Mouse (Mus musculus): Measurements from ENCODE around the gene Mitd1. TPM values are rescaled to one million over a fixed set of nuclear protein-coding genes. Genes with fewer than 3 reads are reported as not detected.
A peak's percentile ranks its signal among the peaks of the same experiment; 100 is the strongest.

Gene Mitd1
- polyA plus RNA-seq, 1 experiment: 16.9 TPM

DNA sequence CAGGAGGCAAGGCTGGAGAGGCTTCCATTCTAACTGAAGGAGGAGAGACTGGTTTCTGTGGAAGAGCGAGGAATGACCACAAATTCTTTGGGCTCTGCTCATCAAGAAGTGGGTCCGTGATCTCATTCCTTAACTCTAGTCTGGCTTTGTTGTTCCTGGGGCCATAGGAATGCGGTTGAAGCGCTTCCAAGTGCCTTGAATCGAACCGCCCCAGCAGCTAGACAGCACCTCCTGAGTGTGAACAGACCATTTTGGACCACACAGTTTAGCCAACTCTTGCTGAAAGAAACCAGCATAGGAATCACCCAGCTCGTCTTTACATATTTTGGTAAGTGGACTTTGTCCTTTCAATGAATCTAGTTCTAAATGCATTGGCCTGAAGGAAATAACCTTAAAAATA lies 18.5 kb downstream of the Mitd1 start, which contains the start of gene Lipt1:
Gene Lipt1, plus strand, starts transcription at position 35 of the 400 bp plus-strand sequence.
- Histone ChIP-seq H3K27ac (ENCODE audit: insufficient read depth, low read length) (peak within 1 kb of the TSS; percentile 47), H3K4me1 (ENCODE audit: control insufficient read depth, insufficient read depth, low read length) (peaks cover 1% of the 10 kb centered on the region; the same call in 1 of the 2 replicates), H3K4me3 (ENCODE audit: insufficient read depth, low read length) (peak within 1 kb of the TSS; percentile 31)
- no peak for TF ChIP-seq POLR2A (IDR thresholded peaks at IDR 0.05; ENCODE audit: extremely low read depth, insufficient read depth, low read length)
- no peak for TF ChIP-seq CTCF (IDR thresholded peaks at IDR 0.05; ENCODE audit: extremely low read depth, insufficient read depth, low read length)

DNA sequence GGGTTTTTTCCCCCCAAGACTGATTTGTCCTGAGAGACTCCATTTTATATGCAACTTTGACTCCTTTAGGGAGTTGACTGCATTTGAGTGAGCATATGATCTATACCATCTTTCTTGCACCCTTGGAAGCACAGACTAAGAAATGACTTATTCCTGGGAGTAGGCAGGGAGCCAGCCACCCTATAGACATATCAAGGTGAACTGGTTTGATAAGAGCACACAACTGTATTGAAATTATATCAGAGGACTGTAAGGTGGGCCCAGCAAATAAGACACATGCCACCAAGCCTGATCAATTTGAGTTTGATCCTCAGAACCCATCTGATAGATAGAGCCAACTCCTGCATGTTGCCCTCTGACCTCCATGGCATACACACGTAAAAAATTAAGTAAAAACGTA lies 20.8 kb downstream of the Mitd1 start:
- Histone ChIP-seq H3K4me1 (ENCODE audit: control insufficient read depth, insufficient read depth, low read length) (peaks cover 1% of the 10 kb centered on the region; the same call in 1 of the 2 replicates), H3K4me3 (ENCODE audit: insufficient read depth, low read length) (no peak overlapping the region), H3K27ac (ENCODE audit: insufficient read depth, low read length) (no peak overlapping the region)
- TF ChIP-seq POLR2A (IDR thresholded peaks at IDR 0.05; ENCODE audit: extremely low read depth, insufficient read depth, low read length) (no peak), CTCF (IDR thresholded peaks at IDR 0.05; ENCODE audit: extremely low read depth, insufficient read depth, low read length) (no peak)

GRCm38 (mm10) chr1:37868640-37869039 lies 21.6 kb downstream of the Mitd1 start:
- peaks cover 1% of the 10 kb centered on the region; the same call in 1 of the 2 replicates for H3K4me1 ChIP-seq (ENCODE audit: control insufficient read depth, insufficient read depth, low read length)
- no peak overlapping the region for H3K27ac ChIP-seq (ENCODE audit: insufficient read depth, low read length)
- TF ChIP-seq CTCF (IDR thresholded peaks at IDR 0.05; ENCODE audit: extremely low read depth, insufficient read depth, low read length) (no peak), POLR2A (IDR thresholded peaks at IDR 0.05; ENCODE audit: extremely low read depth, insufficient read depth, low read length) (no peak)
- H3K4me3 ChIP-seq (ENCODE audit: insufficient read depth, low read length): no peak overlapping the region

DNA sequence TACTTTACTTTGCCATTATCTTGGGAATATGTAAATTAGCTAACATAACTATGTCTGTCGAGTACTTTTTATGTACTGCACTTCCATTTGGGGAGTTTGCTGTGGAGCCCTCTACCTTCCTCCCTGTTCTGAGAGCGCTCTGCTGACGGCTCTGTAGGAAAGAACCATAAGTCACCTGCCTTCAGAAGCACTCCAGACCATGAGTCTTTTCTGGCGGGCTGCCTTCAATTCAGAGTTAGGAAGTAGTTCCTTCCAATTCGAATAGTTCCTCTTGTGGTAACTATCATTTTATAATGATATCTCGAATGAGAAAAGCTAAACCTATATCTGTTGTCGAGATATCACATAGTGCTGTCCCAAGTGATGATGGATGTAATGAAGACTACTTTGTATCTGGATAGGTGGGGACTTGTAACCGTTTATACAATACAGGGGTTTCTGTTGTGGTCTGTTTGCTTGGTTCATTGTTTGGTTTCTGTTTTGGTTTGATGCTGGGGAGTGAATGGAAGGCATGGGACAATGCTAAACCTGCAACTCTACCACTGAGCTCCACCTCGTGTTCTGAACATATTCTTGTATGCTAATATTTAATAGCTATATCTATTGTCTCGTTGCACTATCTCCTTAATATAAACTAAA lies 22.4 kb downstream of the Mitd1 start:
- Histone ChIP-seq H3K27ac (ENCODE audit: insufficient read depth, low read length) (no peak overlapping the region), H3K4me1 (ENCODE audit: control insufficient read depth, insufficient read depth, low read length) (no peaks in the 10 kb centered on the region), H3K4me3 (ENCODE audit: insufficient read depth, low read length) (no peak overlapping the region)
- no peak for TF ChIP-seq POLR2A (IDR thresholded peaks at IDR 0.05; ENCODE audit: extremely low read depth, insufficient read depth, low read length)
- TF ChIP-seq CTCF (IDR thresholded peaks at IDR 0.05; ENCODE audit: extremely low read depth, insufficient read depth, low read length): no peak

GRCm38 (mm10) chr1:37867056-37867455 lies 23.2 kb downstream of the Mitd1 start:
- H3K4me3 ChIP-seq (ENCODE audit: insufficient read depth, low read length): no peak overlapping the region
- peak; percentile 54 for TF ChIP-seq CTCF (IDR thresholded peaks at IDR 0.05; ENCODE audit: extremely low read depth, insufficient read depth, low read length)
- TF ChIP-seq POLR2A (IDR thresholded peaks at IDR 0.05; ENCODE audit: extremely low read depth, insufficient read depth, low read length): no peak
- no peak overlapping the region for H3K27ac ChIP-seq (ENCODE audit: insufficient read depth, low read length)
- no peaks in the 10 kb centered on the region for H3K4me1 ChIP-seq (ENCODE audit: control insufficient read depth, insufficient read depth, low read length)

DNA sequence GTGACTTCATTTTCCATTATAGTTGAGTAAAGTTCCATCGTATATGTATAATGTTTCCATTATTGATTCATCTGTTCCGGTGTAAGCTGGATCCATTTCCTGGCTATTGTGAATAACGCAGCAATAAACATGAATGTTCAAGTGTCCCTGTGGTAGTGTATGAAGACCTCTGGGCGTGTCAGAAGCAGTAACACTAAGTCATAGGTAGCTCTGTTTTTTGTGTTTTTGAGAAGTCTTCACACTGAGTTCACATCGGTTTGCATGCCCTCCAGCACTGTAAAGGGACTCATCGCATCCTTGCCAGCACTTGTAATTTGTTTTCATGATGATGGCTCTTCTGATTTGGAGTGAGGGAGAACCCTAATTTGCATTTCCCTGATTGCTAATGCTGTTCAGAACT lies 23.9 kb downstream of the Mitd1 start, which contains the start of gene Tsga10:
Gene Tsga10, minus strand, starts transcription at position 144 of the 400 bp plus-strand sequence.
- no peaks in the 10 kb centered on the region for H3K4me1 ChIP-seq (ENCODE audit: control insufficient read depth, insufficient read depth, low read length)
- peak within 1 kb of the TSS; percentile 52 for H3K4me3 ChIP-seq (ENCODE audit: insufficient read depth, low read length)
- peak within 1 kb of the TSS; percentile 88 for H3K27ac ChIP-seq (ENCODE audit: insufficient read depth, low read length)
- no peak for TF ChIP-seq CTCF (IDR thresholded peaks at IDR 0.05; ENCODE audit: extremely low read depth, insufficient read depth, low read length)
- TF ChIP-seq POLR2A (IDR thresholded peaks at IDR 0.05; ENCODE audit: extremely low read depth, insufficient read depth, low read length): no peak

GRCm38 (mm10) chr1:37865401-37866215 lies 24.6 kb downstream of the Mitd1 start:
- peak overlapping the region; percentile 88 for H3K27ac ChIP-seq (ENCODE audit: insufficient read depth, low read length)

DNA sequence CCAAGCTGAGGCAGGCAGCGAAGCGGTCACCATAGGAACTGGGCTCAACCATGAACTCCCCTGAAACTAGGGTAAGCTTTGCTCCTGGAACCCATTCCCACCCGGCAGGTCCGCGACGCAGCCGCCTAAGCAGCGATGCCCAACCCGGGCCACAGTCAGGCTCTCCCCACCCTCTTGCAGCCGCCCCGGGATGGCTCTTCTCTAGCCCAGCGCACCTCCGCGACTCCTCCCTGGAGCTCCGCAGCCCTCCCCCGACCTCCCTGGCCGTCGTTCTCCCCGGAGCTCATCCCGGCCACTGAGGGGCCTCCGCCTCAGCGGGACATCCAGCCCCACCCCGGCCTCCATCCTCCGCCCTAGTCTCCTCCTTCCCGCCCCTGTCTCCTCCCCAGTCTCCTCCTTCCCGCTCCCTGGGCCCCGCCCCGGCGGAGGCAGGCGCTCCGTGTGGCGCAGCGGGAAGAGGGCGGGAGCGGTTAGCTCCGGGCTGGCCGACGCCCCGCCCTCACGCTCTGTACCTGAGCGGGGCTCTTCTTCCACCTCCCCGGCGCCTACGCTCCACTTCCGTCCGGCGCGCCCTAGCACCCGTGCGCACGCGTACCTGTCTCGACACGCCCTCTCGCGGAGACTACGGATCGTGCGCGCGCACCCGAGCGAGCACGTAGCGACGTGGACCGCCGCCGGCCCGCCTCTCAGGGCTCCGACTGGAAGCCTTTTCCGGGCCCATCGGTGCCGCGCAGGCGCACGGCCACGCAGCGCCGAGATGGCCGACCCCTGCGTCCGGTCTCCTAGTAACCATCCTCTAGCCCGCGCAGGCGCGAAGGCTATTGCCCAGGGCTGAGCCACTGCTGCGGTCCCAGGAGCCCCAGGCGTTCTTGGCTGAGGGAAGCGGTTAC lies 25.5 kb downstream of the Mitd1 start:
- TF ChIP-seq CTCF (IDR thresholded peaks at IDR 0.05; ENCODE audit: extremely low read depth, insufficient read depth, low read length): no peak
- peak; percentile 98 for TF ChIP-seq POLR2A (IDR thresholded peaks at IDR 0.05; ENCODE audit: extremely low read depth, insufficient read depth, low read length)
- no peaks in the 10 kb centered on the region for H3K4me1 ChIP-seq (ENCODE audit: control insufficient read depth, insufficient read depth, low read length)
- peak overlapping the region; percentile 52 for H3K4me3 ChIP-seq (ENCODE audit: insufficient read depth, low read length)

More at GRCm38 (mm10) chr1:37865401-37866215, 24.6 kb downstream of the Mitd1 start:
- no peak for TF ChIP-seq POLR2A (IDR thresholded peaks at IDR 0.05; ENCODE audit: extremely low read depth, insufficient read depth, low read length)
- TF ChIP-seq CTCF (IDR thresholded peaks at IDR 0.05; ENCODE audit: extremely low read depth, insufficient read depth, low read length): no peak
- Histone ChIP-seq H3K4me3 (ENCODE audit: insufficient read depth, low read length) (peak overlapping the region; percentile 52), H3K4me1 (ENCODE audit: control insufficient read depth, insufficient read depth, low read length) (no peaks in the 10 kb centered on the region)

DNA sequence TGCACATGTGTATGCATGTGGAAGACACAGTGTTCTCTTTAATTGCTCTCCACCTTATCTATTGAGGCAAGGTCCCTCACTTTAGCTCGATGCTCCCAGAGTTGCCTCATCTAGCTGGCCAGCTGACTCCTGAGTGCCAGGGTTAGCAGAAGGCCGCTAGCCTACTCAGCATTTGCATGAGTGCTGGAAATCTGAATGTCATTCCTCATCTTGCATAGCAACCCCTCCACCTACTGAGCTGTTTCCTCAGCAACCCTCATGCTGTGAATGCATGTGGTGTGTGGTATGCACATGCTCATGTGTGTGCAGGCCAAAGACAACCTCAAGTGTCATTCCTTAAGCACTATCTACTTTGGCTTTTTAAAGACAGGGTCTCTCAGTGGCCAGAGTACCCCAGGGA lies 39.5 kb downstream of the Mitd1 start:
- Histone ChIP-seq H3K4me3 (ENCODE audit: insufficient read depth, low read length) (no peak overlapping the region), H3K27ac (ENCODE audit: insufficient read depth, low read length) (no peak overlapping the region), H3K4me1 (ENCODE audit: control insufficient read depth, insufficient read depth, low read length) (no peaks in the 10 kb centered on the region)
- TF ChIP-seq POLR2A (IDR thresholded peaks at IDR 0.05; ENCODE audit: extremely low read depth, insufficient read depth, low read length) (no peak), CTCF (IDR thresholded peaks at IDR 0.05; ENCODE audit: extremely low read depth, insufficient read depth, low read length) (no peak)

More for the DNA sequence above, 25.5 kb downstream of the Mitd1 start:
- peak overlapping the region; percentile 88; the same call in 1 of the 2 replicates for H3K27ac ChIP-seq (ENCODE audit: insufficient read depth, low read length)
